Mouse (Mus musculus) hindlimb bud, embryonic 11.5 days (tissue): ENCODE data around the gene Sfmbt2.
"Not testable (repeated sequence)": the region's sequence is repeated elsewhere in the genome, so short reads cannot be mapped to it uniquely, and the experiment has no call there.

Source experiments
- DNase-seq: peaks from one replicate; pipeline ENCODE4 v3.0.0-alpha.2; 2012; ENCODE audit warnings: low read depth, low spot score; ENCODE audit errors: extremely low spot score

Sfmbt2 gene

GRCm38 (mm10) chr2:10370176-10370575 is at the start of gene Sfmbt2:
TSS of gene Sfmbt2 (plus strand) at chr2:10370510.
- no peak for DNase-seq

GRCm38 (mm10) chr2:10321093-10321492 is 49.2 kb upstream of the Sfmbt2 start:
- DNase-seq: no peak

GRCm38 (mm10) chr2:10323173-10323572 is 47.1 kb upstream of the Sfmbt2 start:
- no peak for DNase-seq

GRCm38 (mm10) chr2:10324980-10325379 is 45.3 kb upstream of the Sfmbt2 start:
- no peak for DNase-seq

- no peak for DNase-seq
Measured at GRCm38 (mm10) chr2:10330216-10330615, 40.1 kb upstream of the Sfmbt2 start.

- no peak for DNase-seq
Measured at GRCm38 (mm10) chr2:10334299-10334698, 36.0 kb upstream of the Sfmbt2 start.

- DNase-seq: no peak
Measured at GRCm38 (mm10) chr2:10335037-10335608, 35.2 kb upstream of the Sfmbt2 start.

- no peak for DNase-seq
Measured at GRCm38 (mm10) chr2:10340022-10340421, 30.3 kb upstream of the Sfmbt2 start.

- no peak for DNase-seq
Measured at GRCm38 (mm10) chr2:10343523-10343922, 26.8 kb upstream of the Sfmbt2 start.

- DNase-seq: not testable (repeated sequence)
Measured at GRCm38 (mm10) chr2:10344073-10344472, 26.2 kb upstream of the Sfmbt2 start.

- DNase-seq: no peak
Measured at GRCm38 (mm10) chr2:10347193-10347592, 23.1 kb upstream of the Sfmbt2 start.

- no peak for DNase-seq
Measured at GRCm38 (mm10) chr2:10348036-10348435, 22.3 kb upstream of the Sfmbt2 start.

GRCm38 (mm10) chr2:10350266-10350810 is 20.0 kb upstream of the Sfmbt2 start:
- DNase-seq: no peak

- no peak for DNase-seq
Measured at GRCm38 (mm10) chr2:10351125-10351524, 19.2 kb upstream of the Sfmbt2 start.

- DNase-seq: no peak
Measured at GRCm38 (mm10) chr2:10352887-10353286, 17.4 kb upstream of the Sfmbt2 start.

- DNase-seq: no peak
Measured at GRCm38 (mm10) chr2:10353889-10354288, 16.4 kb upstream of the Sfmbt2 start.

- no peak for DNase-seq
Measured at GRCm38 (mm10) chr2:10359861-10360260, 10.4 kb upstream of the Sfmbt2 start.

GRCm38 (mm10) chr2:10365081-10365480 is 5.2 kb upstream of the Sfmbt2 start:
- no peak for DNase-seq

- DNase-seq: no peak
Measured at GRCm38 (mm10) chr2:10366284-10366683, 4.0 kb upstream of the Sfmbt2 start.

GRCm38 (mm10) chr2:10369676-10370075 is 634 bp upstream of the Sfmbt2 start:
- no peak for DNase-seq

GRCm38 (mm10) chr2:10370687-10371458 is 563 bp downstream of the Sfmbt2 start:
- no peak for DNase-seq

GRCm38 (mm10) chr2:10371459-10371817 is 1.1 kb downstream of the Sfmbt2 start:
- DNase-seq: no peak
